Mouse (Mus musculus) embryonic fibroblast, embryonic 13.5 days (primary cell): ENCODE data around the gene Cacng5.

ENCODE experiments used
- CTCF ChIP-seq: IDR thresholded peaks from 2 replicates; pipeline ENCODE4 v1.5.1; 2011; ENCODE audit warnings: mild to moderate bottlenecking, control low read depth, low read length, moderate library complexity, borderline replicate concordance; ENCODE audit not compliant: insufficient read depth
- POLR2A ChIP-seq: IDR thresholded peaks from 2 replicates; pipeline ENCODE4 v1.6.1; 2011; ENCODE audit warnings: low read depth, mild to moderate bottlenecking, control low read depth, low read length, moderate library complexity

DNA sequence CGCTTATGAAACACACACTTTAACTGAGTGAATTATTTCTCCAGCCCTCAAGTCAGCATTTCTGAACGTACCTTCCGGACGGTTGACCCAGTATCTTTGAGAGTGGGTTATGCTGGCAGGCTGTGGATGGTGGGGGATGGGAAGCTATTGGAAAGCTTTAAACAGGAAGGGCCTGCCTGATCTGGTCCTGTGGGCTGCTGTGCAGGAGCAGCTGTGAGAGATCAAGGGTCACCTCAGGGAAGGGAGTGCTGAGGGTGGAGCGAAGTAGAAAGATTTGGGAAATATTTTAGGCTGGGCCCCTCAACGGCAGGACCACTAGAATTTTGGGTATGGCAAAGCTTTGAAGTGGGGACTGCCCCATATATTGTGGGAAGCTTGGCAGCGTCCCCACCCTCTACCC lies 16.9 kb upstream of the Cacng5 start:
- TF ChIP-seq CTCF (no peak), POLR2A (no peak)
